Mouse (Mus musculus) cortical plate, adult 2 months (tissue): ENCODE measurements around the gene Mark4.

Experiments
- CTCF ChIP-seq: fragments of 200-500 bp; IDR thresholded peaks from 2 replicates; pipeline ENCODE4 v1.5.1; 2011; ENCODE audit warnings: mild to moderate bottlenecking, control low read depth, low read length; ENCODE audit not compliant: insufficient read depth; ENCODE audit errors: extremely low read depth
- POLR2A ChIP-seq: fragments of 200-500 bp; IDR thresholded peaks from 2 replicates; pipeline ENCODE4 v1.6.1; 2011; ENCODE audit warnings: mild to moderate bottlenecking, low read length, control low read depth; ENCODE audit not compliant: insufficient read depth; ENCODE audit errors: extremely low read depth

GRCm38 (mm10) chr7:19402535-19403112, 56.0 kb downstream of the Mark4 start:
- TF ChIP-seq POLR2A (no peak), CTCF (no peak)
